In the genomic region with DNA sequence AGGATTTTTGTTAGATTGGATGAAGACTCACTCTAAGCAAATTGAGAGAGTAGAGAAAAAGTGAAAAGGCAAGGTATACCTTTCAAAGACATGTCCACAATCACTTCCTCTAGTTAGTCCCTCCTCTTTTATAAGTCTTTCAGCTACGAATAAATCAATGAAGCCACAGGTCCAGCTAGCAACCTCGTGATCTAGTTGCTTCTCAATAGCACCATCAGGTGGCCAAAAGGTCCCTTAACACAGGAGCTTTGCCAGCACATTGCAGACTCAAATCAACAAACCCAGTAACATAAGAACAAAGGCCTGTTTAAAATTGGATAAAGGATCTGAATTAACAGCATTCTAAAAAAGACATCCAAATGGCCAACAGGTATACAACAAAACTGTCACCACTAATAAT, we compare ENCODE assay signal across 12 mouse cellular contexts. TPM values are rescaled to one million over a fixed set of nuclear protein-coding genes. Genes with fewer than 3 reads are reported as not detected.
DNase-seq lines count a peak whose midpoint lies in the region; ATAC-seq and TF ChIP-seq lines count a peak whose summit lies in the region.
"Had no signal": no experiment of that assay in that cellular context is flagged by ENCODE, and none has a peak within 500 bp of the region (broad histone marks: within the 10 kb centered on the region; RNA-seq: fewer than 3 reads in every experiment).

No protein-coding gene starts in this region.

- no peak overlapping the region for H3K27ac ChIP-seq in forebrain, embryonic 14.5 days (ENCODE audit: low read depth, low read length)
- H3K27ac ChIP-seq in forebrain, embryonic 13.5 days: no peak overlapping the region
- no peak overlapping the region for H3K27ac ChIP-seq in liver, adult 2 months (replicated peaks; ENCODE audit: insufficient read depth, low read depth, low read length)
- H3K27ac ChIP-seq in liver, embryonic 11.5 days (ENCODE audit: low read depth, low read length): no peak overlapping the region
- H3K27ac ChIP-seq: liver, embryonic 14.5 days had no signal

- no peak overlapping the region for H3K9ac ChIP-seq in forebrain, embryonic 14.5 days (ENCODE audit: low read length)
- no peak overlapping the region for H3K9ac ChIP-seq in forebrain, embryonic 13.5 days
- H3K9ac ChIP-seq in liver, adult 2 months (ENCODE audit: low read depth, low read length): no peak overlapping the region
- H3K9ac ChIP-seq in liver, embryonic 11.5 days (ENCODE audit: low read depth, low read length): no peak overlapping the region
- H3K9ac ChIP-seq: liver, embryonic 14.5 days had no signal

- H3K79me2 ChIP-seq in liver, adult 2 months (ENCODE audit: control insufficient read depth, insufficient read depth, low read length): no peaks in the 10 kb centered on the region

- peak; percentile 72 for DNase-seq in forebrain, embryonic 14.5 days (ENCODE audit: low spot score)
- DNase-seq in liver, adult 2 months (ENCODE audit: extremely low read depth, low read depth, low spot score): peak; percentile 51
- DNase-seq in liver, embryonic 11.5 days (ENCODE audit: low spot score): no peak
- peak; percentile 11 to 21 for DNase-seq in cerebellum, postnatal 36 days
- DNase-seq in naive thymus-derived CD4-positive, alpha-beta T cell, adult 2 months (ENCODE audit: low read depth): peak; percentile 10
- no peak for DNase-seq in spleen, postnatal 36 days (ENCODE audit: low spot score in 2 of 2)
- DNase-seq in spleen, adult 18-20 months: no peak

- peak; percentile 16; the same call in 1 of the 2 replicates for TF ChIP-seq CTCF in liver, adult 2 months (IDR thresholded peaks at IDR 0.05; ENCODE audit: low read depth, low read length)

- WGBS in forebrain, embryonic 14.5 days: 28% methylated on average over 2 of the region's 2 CpGs
- 22% methylated on average over 2 of the region's 2 CpGs for WGBS in forebrain, embryonic 13.5 days
- 7% methylated on average over 2 of the region's 2 CpGs for WGBS in liver, adult 2 months
- 31% methylated on average over 2 of the region's 2 CpGs for WGBS in liver, embryonic 11.5 days

- no peak overlapping the region for H3K4me3 ChIP-seq in forebrain, embryonic 14.5 days (ENCODE audit: low read depth, low read length)
- H3K4me3 ChIP-seq in forebrain, embryonic 13.5 days: no peak overlapping the region
- no peak overlapping the region for H3K4me3 ChIP-seq in liver, adult 2 months (ENCODE audit: insufficient read depth, low read depth, low read length)
- no peak overlapping the region for H3K4me3 ChIP-seq in liver, embryonic 11.5 days (ENCODE audit: low read depth, low read length)

- no peaks in the 10 kb centered on the region for H3K27me3 ChIP-seq in forebrain, embryonic 14.5 days (replicated peaks; ENCODE audit: control insufficient read depth, insufficient read depth, low read length)
- no peaks in the 10 kb centered on the region for H3K27me3 ChIP-seq in forebrain, embryonic 13.5 days
- no peaks in the 10 kb centered on the region for H3K27me3 ChIP-seq in liver, adult 2 months (ENCODE audit: control insufficient read depth, insufficient read depth, low read length)
- no peaks in the 10 kb centered on the region for H3K27me3 ChIP-seq in liver, embryonic 11.5 days (replicated peaks; ENCODE audit: control insufficient read depth, insufficient read depth, low read length)

- H3K4me2 ChIP-seq in forebrain, embryonic 14.5 days (ENCODE audit: low read length): no peak overlapping the region
- H3K4me2 ChIP-seq in forebrain, embryonic 13.5 days: no peak overlapping the region
- no peak overlapping the region for H3K4me2 ChIP-seq in liver, embryonic 11.5 days

- no peaks in the 10 kb centered on the region for H3K9me3 ChIP-seq in forebrain, embryonic 14.5 days (replicated peaks; ENCODE audit: control insufficient read depth, low read length)
- no peaks in the 10 kb centered on the region for H3K9me3 ChIP-seq in forebrain, embryonic 13.5 days (replicated peaks)
- no peaks in the 10 kb centered on the region for H3K9me3 ChIP-seq in liver, embryonic 11.5 days (ENCODE audit: control insufficient read depth, low read length)
- H3K9me3 ChIP-seq: G1E had no signal

- no peak for TF ChIP-seq POLR2A in liver, adult 2 months (IDR thresholded peaks at IDR 0.05; ENCODE audit: extremely low read depth, insufficient read depth, low read length)

- H3K36me3 ChIP-seq in forebrain, embryonic 14.5 days (ENCODE audit: control insufficient read depth, insufficient read depth, low read length): no peaks in the 10 kb centered on the region
- H3K36me3 ChIP-seq in forebrain, embryonic 13.5 days (ENCODE audit: poor library complexity, severe bottlenecking): no peaks in the 10 kb centered on the region
- no peaks in the 10 kb centered on the region for H3K36me3 ChIP-seq in liver, adult 2 months (ENCODE audit: control insufficient read depth, insufficient read depth, low read length)
- no peaks in the 10 kb centered on the region for H3K36me3 ChIP-seq in liver, embryonic 11.5 days (ENCODE audit: control insufficient read depth, insufficient read depth, low read length)
- H3K36me3 ChIP-seq: G1E had no signal

- no peaks in the 10 kb centered on the region for H3K4me1 ChIP-seq in forebrain, embryonic 14.5 days (ENCODE audit: control insufficient read depth, insufficient read depth, low read length)
- no peaks in the 10 kb centered on the region for H3K4me1 ChIP-seq in forebrain, embryonic 13.5 days
- H3K4me1 ChIP-seq in liver, adult 2 months (ENCODE audit: control insufficient read depth, insufficient read depth, low read length): no peaks in the 10 kb centered on the region
- no peaks in the 10 kb centered on the region for H3K4me1 ChIP-seq in liver, embryonic 11.5 days (replicated peaks; ENCODE audit: control insufficient read depth, insufficient read depth, low read length)

- ATAC-seq in forebrain, embryonic 14.5 days: peak; percentile 63
- no peak; the same call in 1 of the 2 replicates for ATAC-seq in forebrain, embryonic 13.5 days
- ATAC-seq in liver, embryonic 11.5 days (replicated peaks; ENCODE audit: low FRiP score): no peak

RNA-seq across cellular contexts. Expression of a gene that starts 30.0 kb away (rescaled TPM):
- not detected in 2 replicates for polyA plus RNA-seq in forebrain, embryonic 14.5 days (2014; fragmentation: Nextera tagmentation; extraction: Ambion mirVana)
- not detected in 2 replicates for polyA plus RNA-seq in forebrain, embryonic 13.5 days (2015; fragmentation: Nextera tagmentation; extraction: Ambion mirVana)
- total RNA-seq in liver, adult 2 months (2014; rRNA removed): not detected in 2 replicates
- not detected in 2 replicates for polyA plus RNA-seq in liver, adult 2 months (2012; rRNA removed)
- not detected in 2 replicates for polyA plus RNA-seq in liver, embryonic 11.5 days (2014; fragmentation: Nextera tagmentation; extraction: Ambion mirVana)
- total RNA-seq: G1E had no signal
- polyA plus RNA-seq: G1E; gonadal fat pad, adult 2 months; liver, embryonic 14.5 days; spleen, adult 2 months had no signal

RNA-seq across cellular contexts. Expression of a gene that starts 30.4 kb away (rescaled TPM):
- 45.9 and 49.9 TPM in 2 replicates for polyA plus RNA-seq in forebrain, embryonic 14.5 days (2014; fragmentation: Nextera tagmentation; extraction: Ambion mirVana)
- polyA plus RNA-seq in forebrain, embryonic 13.5 days (2015; fragmentation: Nextera tagmentation; extraction: Ambion mirVana): 45.3 and 48.5 TPM in 2 replicates
- total RNA-seq in liver, adult 2 months (2014; rRNA removed): 5.9 and 9.8 TPM in 2 replicates
- polyA plus RNA-seq in liver, adult 2 months (2012; rRNA removed): 11.2 and 12.1 TPM in 2 replicates
- polyA plus RNA-seq in liver, embryonic 11.5 days (2014; fragmentation: Nextera tagmentation; extraction: Ambion mirVana): 14.8 and 15.5 TPM in 2 replicates

Comparison
In these comparisons a context has a peak if more than half of its experiments do, and no peak if none do; other contexts are left out.
1. DNase-seq: peak in forebrain, embryonic 14.5 days (single experiment), liver, adult 2 months (single experiment), cerebellum, postnatal 36 days (2 of 2) and naive thymus-derived CD4-positive, alpha-beta T cell, adult 2 months (single experiment); none in liver, embryonic 11.5 days (single experiment), spleen, postnatal 36 days (0 of 2) and spleen, adult 18-20 months (0 of 2).